Mouse (Mus musculus) kidney, adult 2 months (tissue): ENCODE measurements at regions not wholly inside any gene's neighbourhood (a gene's known extent, or its start where the extent isn't known, plus 50 kb on each side); places are given as distances from the start of the nearest gene placed in this dataset.

Experiments
- DNase-seq: peaks from one replicate; pipeline ENCODE4 v3.0.0; 2021
- H3K27ac ChIP-seq: fragments of 200-500 bp; 2 replicates; pipeline ENCODE4 v1.5.1; 2012; ENCODE audit warnings: low read depth, low read length, control low read depth, inconsistent platforms; ENCODE audit not compliant: insufficient read depth
- H3K27me3 ChIP-seq: fragments of 200-500 bp; replicated peaks from 2 replicates; pipeline ENCODE4 v1.6.1; 2012; ENCODE audit warnings: mild to moderate bottlenecking, moderate library complexity, low read length, inconsistent platforms; ENCODE audit not compliant: control insufficient read depth, insufficient read depth
- H3K36me3 ChIP-seq: fragments of 200-500 bp; 2 replicates; pipeline ENCODE4 v1.6.1; 2012; ENCODE audit warnings: mild to moderate bottlenecking, moderate library complexity, low read length, inconsistent platforms; ENCODE audit not compliant: control insufficient read depth, insufficient read depth
- H3K4me1 ChIP-seq: fragments of 200-500 bp; 2 replicates; pipeline ENCODE4 v1.6.1; 2011; ENCODE audit warnings: low read length; ENCODE audit not compliant: control insufficient read depth, insufficient read depth
- H3K4me3 ChIP-seq: fragments of 200-500 bp; 2 replicates; pipeline ENCODE4 v1.5.1; 2011; ENCODE audit warnings: mild to moderate bottlenecking, low read depth, low read length, control low read depth; ENCODE audit not compliant: insufficient read depth
- CTCF ChIP-seq: fragments of 200-500 bp; conservative IDR thresholded peaks from 2 replicates; pipeline ENCODE4 v1.5.1; 2011; ENCODE audit warnings: low read depth, mild to moderate bottlenecking, control low read depth, low read length, moderate library complexity, mixed read lengths; ENCODE audit not compliant: insufficient read depth, insufficient read length
- POLR2A ChIP-seq: fragments of 200-500 bp; IDR thresholded peaks from one replicate; pipeline ENCODE4 v1.6.1; 2011; ENCODE audit warnings: low read depth, low read length, control low read depth
- WGBS: fragments of 180-500 bp; shearing (Covaris S2); methylation state at CpG from one replicate; pipeline ENCODE4 v1.1.7; 2018; 5-methylcytosine and 5-hydroxymethylcytosine counted together

GRCm38 (mm10) chr12:43772766-43773165 is 437.4 kb downstream of the Dnajb9 start:
- Histone ChIP-seq H3K4me3 (no peak overlapping the region), H3K27ac (no peak overlapping the region), H3K36me3 (no peaks in the 10 kb centered on the region), H3K27me3 (no peaks in the 10 kb centered on the region), H3K4me1 (no peaks in the 10 kb centered on the region)
- 41% methylated on average over 1 of the region's 1 CpGs for WGBS
- no peak for TF ChIP-seq CTCF
- TF ChIP-seq POLR2A, result no peak
- no peak for DNase-seq

- 34% methylated on average over 1 of the region's 1 CpGs for WGBS
- no peak for TF ChIP-seq POLR2A
- no peak for TF ChIP-seq CTCF
Observed at GRCm38 (mm10) chr12:43762151-43762550, 448.0 kb downstream of the Dnajb9 start.

More at GRCm38 (mm10) chr12:43762151-43762550, 448.0 kb downstream of the Dnajb9 start:
- no peak for DNase-seq
- no peaks in the 10 kb centered on the region for H3K27me3 ChIP-seq
- no peak overlapping the region for H3K27ac ChIP-seq
- H3K36me3 ChIP-seq, result no peaks in the 10 kb centered on the region
- no peaks in the 10 kb centered on the region for H3K4me1 ChIP-seq
- no peak overlapping the region for H3K4me3 ChIP-seq
